Mouse (Mus musculus) kidney, adult 2 months (tissue): ENCODE results near the gene Rbpjl.

ENCODE experiments used
- CTCF ChIP-seq: fragments of 200-500 bp; conservative IDR thresholded peaks from 2 replicates; pipeline ENCODE4 v1.5.1; 2011; ENCODE audit warnings: low read depth, mild to moderate bottlenecking, control low read depth, low read length, moderate library complexity, mixed read lengths; ENCODE audit not compliant: insufficient read depth, insufficient read length
- POLR2A ChIP-seq: fragments of 200-500 bp; IDR thresholded peaks from one replicate; pipeline ENCODE4 v1.6.1; 2011; ENCODE audit warnings: low read depth, low read length, control low read depth

DNA sequence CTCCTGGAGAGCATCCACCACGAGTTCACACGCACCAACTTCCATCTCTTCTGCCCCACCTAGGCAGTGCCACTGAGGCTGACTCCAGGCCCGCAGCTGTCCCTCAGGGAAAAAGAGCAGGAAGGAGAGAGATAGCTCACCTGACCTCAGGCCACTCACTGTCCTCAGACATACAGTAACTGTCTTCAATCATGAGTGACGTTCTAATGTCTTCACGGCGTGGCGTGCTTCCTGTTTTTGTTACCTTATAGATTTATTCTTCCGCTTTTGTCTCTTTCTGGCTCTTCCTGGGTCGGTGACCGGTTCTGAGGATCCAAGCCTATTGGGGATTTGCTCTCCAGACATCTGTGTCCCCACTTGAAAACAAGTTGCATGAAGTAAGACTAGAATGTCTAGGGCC, 11.6 kb downstream of the Rbpjl start:
- TF ChIP-seq POLR2A = no peak
- TF ChIP-seq CTCF = no peak
